Mouse (Mus musculus) spleen, adult 12 weeks (tissue): ENCODE measurements around the gene Sema5b.
"Not testable (repeated sequence)": the region's sequence is repeated elsewhere in the genome, so short reads cannot be mapped to it uniquely, and the experiment has no call there.

Source experiments
- DNase-seq: peaks from one replicate; pipeline ENCODE4 v3.0.0; 2022; ENCODE audit warnings: low spot score

The Sema5b gene

DNA sequence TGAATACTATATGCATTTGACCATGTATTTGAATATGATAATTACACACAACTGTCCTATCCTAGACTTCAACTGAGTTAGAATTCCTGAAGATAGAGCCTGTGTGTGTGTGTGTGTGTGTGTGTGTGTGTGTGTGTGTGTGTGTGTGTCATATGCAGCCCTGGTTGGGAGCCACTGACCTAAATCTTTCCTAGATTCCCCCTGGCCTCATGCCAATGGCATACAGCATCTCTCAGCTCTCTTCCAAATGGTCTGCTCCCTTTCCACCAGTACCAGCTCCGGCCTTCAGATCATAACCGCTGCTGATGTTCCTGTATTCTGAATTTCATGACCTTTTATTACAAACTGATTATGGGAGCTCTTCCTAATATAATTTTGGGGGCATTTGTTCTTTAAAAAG, 8.4 kb downstream of the Sema5b start:
- DNase-seq: no peak

DNA sequence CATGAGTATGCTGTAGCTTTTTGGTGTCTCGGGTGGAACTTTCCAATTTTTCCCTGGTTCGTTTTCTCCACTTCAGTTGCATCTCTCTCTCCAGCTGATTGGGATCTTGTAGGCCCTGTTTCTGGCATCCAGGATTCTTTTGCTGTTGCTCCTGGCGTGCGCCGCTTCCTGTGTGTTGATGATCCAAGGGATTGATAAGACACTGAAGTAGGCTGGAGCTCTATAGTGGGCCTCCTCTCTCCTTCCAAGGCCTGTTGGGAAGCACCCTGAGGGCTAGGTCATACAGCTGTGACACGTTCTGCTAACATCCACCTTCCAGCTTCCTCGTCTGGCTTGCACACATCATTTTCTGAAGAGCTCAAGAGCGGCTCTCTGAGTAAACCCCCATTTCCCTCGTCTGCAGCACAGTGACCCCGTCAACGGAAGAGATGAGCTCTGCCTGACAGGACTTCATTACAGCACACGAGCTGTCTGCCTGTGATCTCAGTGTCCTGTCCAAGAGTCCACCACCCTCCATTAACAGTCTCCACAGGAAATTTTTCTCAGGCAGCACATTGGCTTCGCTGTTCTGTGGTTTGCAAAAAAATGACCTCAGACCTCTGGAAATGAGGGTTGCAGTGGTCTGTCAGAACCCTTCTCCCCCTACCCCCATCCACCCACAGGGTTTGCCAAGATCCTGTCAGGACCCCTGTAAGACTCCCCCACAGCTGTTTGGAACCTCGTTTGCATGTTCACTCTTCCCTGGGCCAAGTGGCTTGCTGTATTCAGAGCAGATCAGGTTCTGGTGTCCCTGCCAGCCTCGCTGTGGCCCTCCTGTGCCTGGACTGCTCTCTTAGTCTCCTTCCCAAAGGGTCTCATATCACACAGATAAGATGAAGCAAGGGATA, 14.9 kb downstream of the Sema5b start:
- no peak for DNase-seq

DNA sequence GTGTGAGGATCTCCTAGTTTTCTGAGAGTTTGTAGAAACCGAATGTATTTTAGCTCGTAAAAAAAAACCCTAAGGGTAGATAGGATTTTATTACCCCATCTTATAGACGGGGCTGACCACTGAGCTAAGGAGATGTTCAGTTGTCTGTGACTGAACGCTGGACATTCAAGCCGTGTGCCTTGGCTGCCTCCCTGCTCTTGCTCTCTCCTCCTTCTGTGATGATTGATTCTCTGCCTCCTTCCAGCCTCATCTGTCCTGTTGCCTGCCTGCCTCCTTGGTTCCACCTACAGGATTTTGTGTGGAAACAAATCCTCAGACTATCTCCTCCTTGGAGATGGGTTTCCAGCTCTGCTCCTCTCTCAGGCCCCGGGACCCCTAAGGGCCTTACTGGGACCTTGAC, 16.1 kb downstream of the Sema5b start:
- DNase-seq: no peak

DNA sequence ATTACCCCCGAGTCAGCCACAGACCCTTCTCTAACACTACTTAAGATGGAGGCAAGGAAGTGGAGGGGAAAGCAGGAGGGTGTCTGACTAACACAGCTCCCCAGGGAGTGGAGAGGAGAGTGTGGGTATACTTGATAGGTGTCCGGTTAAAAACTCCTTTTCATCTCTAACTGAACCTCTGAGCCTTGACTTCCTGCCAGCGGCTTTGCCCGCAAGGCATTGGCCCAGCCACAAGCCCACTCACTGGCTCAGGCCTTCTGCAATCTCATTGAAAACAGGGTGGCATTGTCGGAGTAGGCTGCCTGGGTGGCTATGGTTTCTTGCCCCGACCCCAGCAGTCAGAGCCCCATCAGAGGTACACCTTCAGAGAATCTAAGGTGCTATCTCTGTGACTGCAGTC, 20.6 kb downstream of the Sema5b start:
- DNase-seq: no peak

DNA sequence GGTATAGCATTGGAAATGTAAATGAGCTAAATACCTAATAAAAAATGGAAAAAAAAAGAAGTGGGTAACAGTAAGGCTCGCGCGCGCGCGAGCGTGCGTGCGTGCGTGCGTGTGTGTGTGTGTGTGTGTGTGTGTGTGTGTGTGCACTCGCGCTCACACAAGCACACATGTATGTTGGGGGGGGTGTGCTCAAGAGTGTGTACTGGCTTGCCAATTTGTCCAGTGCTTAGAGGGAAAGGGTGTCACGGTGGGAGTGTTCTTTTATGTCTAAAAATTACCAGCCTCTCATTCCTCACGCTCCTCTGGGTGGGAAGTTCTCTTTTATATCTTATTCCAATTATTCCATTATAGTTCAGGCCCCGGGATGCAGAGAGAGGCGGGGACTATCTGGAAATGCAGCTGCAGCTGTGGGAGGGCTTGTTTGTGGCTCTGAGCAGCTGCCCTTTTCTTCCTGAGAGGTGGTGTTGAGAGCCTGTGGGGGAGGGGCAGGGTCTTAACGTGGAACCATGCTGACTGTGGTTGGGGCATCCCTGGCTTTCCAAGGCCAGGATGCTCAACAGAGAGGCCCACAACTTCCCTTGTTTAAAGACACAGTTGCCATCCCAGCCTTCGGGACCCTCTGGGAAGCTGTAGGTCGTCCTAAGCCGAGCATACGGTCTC, 23.4 kb downstream of the Sema5b start:
- DNase-seq: no peak

DNA sequence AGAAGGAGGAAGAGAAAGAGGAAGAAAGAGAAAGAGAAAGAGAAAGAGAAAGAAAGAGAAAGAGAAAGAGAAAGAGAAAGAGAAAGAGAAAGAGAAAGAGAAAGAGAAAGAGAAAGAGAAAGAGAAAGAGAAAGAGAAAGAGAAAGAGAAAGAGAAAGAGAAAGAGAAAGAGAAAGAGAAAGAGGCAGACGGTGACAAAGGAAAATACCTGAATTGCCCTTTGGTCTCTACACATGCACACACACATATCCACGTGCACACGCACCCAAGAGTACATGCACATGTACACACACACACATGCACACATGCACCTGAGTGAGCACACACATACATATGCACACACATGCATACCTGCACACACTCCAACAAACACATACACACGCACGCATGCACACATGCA, 24.7 kb downstream of the Sema5b start:
- not testable (repeated sequence) for DNase-seq

DNA sequence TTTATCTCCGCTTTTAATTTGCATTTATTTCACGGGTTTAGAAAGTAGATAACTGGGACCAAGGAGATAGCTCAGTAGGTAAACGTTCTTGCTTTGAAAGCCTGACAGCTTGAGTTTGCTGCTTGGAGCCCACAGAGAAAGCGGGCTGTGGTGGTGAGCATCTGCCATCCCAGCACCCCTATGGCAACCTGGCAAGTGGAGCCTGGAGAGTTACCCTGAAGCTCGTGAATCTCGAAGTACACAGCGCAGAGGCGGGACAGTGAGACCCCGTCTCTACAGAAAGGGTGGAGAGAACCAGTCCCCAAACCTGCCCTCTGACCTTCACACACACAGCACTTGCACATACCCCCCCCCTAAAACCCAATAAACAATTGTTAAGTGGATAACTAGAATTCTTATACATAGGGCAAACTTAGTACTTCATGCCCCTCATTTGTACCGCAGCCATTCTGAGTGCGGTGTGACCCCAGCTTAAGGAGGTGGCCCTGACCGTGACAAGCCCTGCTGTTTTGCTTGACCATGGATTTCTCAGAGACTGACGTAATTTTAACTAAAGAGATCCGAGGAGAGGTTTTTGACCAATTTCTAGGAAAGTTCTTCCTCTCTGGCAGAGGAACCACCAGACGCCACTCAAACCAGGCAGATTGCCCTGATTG, 27.4 kb downstream of the Sema5b start:
- no peak for DNase-seq

DNA sequence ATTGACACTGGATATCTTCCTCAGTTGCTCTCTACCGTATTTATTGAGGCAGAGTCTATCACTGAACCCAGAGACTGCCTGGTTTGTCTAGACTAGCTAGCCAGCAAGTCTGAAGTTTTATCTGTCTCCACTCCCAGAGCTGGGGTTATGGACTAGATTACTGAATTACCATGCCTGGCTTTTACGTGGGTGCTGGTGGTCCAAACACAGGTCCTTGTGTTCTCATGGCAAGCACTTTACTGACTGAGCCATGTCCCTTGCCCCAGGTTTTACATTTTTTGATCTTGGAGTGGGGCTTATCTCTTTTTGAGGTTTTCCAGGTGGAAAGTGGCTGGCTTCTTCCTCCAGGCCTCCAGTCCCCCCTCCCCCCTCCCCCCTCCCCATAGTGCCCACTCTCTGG, 28.4 kb downstream of the Sema5b start:
- no peak for DNase-seq

DNA sequence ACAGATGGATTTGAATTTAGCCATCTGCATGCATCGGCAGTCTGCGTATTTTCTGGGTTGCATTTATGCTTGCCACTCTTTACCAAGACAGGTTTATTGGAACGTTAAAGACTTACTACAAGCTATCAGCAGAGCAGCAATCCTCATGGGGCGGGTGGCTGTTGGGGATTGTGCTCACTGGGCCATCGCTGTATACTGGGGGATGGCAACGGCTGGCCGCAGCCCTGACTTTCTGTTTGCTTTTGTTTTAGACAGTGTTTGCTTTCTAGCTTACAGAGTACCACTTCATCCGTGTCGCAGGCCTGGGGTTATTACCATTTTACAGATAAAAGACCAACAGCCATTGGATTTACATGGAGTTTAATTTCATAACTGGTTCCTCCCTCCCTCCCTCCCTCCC, 28.8 kb downstream of the Sema5b start:
- no peak for DNase-seq

DNA sequence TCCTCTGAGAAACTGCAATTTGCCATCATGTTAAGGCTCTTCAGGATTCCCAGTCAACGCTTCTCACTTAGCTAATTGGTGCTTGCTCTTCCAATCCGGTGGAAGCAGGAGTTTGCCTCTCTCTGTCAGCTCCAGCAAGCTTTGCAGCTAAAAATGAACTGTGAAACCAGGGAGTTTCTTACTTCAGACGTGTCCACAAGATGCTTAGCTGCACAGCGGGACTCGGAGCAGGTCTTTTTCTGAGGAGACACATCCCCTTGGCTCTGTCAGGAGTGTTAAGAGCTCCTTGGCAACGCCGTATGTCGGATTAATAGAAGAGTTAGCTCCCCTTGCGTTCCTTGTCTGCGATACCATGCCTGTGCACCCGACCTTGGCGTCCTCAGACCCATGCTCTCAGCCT, 29.7 kb downstream of the Sema5b start:
- no peak for DNase-seq

DNA sequence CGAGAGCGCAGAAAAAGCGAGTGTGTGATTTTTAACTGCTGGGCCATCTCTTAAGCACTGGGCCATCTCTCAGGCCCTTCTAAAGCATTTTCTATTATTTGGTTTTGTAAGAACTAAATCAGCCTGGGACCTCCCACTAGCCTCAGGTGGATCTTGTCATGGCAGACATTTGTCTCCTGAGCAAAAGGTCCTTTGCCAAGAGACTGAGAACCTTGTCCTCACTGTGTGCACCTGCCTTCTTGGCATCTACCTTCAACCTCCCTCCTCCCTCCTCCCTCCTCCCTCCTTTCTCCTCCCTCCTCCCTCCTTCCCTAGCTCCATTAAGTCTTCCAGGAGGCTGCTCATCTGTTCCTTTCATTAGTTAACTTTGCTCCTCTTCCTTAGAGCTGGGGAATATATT, 32.6 kb downstream of the Sema5b start:
- no peak for DNase-seq

DNA sequence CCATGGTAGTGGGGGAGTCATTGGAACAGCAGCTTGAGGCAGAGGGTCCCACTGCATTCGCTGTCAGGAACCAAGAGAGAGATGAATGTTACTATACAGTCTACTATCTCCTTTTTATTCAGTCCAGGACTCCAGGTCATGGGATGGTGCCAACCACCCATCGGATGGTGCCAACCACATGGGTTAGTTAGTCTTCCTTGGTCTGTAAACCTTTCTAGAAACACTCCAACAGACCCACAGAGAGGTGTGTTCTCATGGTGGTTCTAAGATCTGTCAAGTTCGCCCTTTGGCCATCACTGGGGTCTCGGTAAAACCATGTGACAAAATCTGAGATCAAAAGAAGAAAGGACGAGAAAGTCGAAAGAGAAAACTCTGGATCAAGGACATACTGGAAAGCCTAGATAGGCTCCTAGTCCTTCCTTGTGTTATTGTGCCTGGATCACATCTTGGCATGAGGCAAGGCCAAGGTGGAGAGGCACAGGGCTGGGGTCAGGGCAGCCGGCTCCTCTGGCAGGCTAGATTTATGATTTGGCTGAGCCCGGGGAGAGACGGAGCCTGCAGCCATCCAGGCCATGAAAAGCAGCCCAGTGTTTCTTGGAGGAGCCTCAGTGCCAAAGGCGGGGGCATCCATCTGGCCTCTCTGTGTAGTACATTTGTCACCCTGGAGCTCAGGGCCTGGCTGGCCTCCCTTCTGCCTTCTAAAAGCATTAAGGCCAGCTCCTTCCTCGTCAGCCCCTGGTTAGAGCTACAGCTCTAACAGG, 36.4 kb downstream of the Sema5b start:
- no peak for DNase-seq

DNA sequence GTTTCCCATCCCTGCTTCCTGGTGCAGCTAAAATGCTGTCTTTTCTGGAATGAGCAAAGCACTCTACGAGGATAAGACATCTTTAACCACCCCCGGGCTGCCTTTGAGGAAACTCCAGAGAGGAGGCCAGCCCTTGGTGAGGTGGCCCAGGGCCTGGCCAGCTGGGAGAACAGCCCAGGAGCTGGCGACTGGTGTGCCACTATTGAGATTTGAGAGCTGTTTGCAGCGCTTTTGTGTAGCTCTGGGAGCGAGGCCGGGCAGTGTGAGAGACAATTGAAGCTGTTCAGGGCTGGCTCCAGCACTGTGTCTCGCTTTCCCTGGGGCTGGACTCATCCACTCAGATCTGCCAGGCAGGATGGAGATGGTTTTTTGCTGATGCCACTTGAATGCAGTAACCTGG, 40.4 kb downstream of the Sema5b start:
- no peak for DNase-seq

DNA sequence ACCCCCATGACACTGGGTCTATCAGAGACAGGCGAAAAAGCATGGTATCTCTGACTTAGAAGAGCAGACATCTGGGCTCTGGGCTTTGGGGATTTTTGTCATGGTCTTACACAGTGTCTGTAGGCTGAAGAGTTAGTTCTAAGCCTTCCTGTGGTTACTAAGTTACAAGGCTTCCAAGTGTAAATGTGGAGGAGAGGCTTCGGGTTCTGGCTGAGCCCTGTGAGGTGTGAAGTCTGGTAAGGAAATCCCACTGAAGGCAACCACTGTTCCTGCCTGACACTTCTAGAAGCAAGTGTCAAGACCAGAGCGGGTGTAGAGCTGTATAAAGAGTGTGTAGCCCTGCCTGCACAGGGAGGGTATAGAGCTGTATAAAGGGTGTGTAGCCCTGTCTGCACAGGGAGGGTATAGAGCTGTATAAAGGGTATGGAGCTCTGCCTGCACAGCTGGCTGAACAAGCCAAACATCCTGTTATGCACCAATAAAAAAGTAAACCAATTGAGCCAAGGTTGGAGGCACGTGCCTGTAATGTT, 42.7 kb downstream of the Sema5b start:
- no peak for DNase-seq

DNA sequence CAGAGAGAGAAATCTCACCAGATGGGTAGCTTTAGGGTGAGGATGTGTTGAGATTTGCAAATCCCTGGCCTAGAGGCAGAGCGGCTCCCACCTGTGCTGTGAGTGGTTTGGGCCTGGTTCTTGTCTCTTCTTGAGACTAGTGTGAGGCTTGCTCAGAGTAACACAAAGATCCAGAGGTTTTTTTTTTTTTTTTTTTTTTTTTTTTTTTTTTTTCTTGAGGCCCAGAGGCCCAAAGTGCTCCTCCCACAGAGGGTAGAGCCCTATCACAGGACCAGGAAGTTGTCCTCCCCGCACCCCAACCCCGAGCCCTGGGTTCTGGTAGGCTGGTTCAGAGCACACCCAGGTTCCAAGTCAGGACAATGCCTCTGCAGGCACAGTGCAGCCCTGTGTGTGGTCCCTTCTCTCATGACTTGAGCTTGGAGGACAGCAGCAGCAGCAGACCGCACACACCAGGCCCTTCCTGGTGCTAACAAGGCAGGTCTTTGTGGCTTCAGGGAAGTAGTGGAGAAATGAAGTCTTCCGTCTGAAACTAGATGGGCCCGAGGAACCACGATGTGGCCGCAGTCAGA, 44.3 kb downstream of the Sema5b start:
- DNase-seq: no peak

DNA sequence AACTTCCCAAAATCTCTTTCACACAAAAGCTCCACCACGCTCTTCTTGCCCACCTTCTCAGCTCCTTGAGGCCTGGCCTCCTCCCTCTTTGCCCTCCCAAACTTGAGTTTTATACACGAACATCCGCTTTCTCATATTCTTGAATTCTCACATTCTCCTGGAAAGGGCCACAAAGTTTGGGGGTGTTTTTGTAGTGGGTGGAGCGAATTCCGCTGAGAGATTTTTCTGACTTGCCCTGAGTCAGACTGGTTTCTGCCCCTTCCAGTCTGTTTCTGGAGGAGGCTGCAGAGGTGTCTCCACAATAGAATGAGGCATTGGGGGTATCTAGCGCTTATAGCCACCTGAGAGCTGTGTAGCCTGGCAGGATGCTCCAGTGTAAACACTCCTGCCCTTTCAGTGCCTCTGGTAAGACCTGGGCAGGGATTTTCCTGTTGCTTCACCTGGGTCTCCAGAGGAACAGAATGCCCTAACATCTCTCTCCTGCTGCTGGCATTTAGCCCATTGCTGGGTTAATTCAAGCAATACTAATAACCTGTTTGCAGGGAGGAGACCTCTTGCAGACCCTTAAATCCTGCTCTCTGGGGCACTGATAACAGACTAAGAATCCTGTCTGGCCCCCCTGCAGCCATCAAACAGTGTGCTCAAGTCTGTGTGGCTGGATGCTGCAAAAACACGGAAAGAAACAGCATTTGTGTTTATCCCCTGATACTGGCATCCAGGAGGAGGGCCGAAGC, 46.3 kb downstream of the Sema5b start:
- no peak for DNase-seq

DNA sequence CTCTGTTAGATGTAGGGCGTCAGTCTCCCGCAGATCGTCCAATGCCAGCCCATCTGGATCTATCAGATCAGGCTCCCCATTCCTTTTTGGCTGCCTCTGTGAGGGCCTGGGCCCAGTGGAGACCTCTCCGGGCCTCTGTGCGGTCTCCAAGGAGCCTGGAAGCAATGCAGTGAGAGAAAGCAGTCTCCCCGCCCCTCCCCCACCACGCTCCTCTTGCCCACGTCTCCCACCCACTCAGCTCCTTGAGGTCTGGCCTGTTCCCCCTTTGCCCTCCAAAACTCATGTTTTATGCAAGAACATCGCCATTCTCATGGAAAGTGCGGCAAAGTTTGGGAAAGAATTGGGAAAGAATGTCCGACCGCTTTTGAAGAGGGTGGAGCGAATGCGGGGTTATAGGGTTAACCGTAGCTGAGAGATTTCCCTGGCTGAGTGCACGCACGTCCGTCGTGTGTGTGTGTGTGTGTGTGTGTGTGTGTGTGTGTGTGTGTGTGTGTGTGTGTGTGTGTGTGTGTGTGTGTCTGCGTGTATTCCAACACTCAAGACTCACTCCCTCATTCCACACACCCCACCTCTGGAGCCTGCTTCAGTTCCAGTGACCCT, 47.0 kb downstream of the Sema5b start:
- DNase-seq: no peak

DNA sequence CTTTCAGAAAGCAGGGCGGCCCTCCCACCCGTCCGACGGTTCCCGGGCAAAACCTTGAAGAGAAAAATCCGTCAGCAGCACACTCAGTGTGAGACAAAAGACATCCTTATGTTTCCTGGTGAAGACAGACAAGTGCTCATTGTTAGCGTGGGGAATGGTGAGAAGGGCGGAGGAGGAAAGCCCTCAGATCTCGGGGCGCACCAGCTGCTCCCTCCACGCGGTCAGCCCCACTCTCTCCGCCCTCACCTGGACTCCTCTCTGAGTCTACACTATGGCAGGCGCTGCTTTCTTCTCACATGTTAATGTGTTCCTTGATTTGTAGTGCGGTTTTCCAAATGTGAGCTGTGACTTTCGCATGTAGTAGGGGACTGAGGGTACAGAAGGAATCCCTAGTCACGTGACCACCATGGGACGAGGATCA, 47.8 kb downstream of the Sema5b start:
- no peak for DNase-seq

DNA sequence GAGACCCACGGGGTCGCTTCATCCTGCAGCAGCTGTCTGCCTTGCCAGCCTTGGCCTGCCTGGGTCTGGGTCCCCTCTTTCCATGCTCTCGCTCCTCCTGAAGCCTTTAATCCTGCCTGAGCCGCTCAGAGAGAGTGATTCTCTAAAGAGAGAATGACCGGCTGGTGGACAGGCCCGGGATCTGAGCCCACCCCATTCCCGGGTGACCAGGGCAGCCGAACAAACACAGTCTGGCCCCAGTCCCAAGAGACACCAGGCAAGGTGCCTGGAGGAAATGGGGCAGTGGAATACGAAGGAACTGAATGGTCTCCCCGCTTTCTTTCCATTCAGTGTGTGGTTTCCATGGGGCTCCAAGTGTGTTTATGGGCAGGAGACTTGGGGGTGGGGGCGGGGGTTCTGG, 50.8 kb downstream of the Sema5b start:
- DNase-seq: no peak

DNA sequence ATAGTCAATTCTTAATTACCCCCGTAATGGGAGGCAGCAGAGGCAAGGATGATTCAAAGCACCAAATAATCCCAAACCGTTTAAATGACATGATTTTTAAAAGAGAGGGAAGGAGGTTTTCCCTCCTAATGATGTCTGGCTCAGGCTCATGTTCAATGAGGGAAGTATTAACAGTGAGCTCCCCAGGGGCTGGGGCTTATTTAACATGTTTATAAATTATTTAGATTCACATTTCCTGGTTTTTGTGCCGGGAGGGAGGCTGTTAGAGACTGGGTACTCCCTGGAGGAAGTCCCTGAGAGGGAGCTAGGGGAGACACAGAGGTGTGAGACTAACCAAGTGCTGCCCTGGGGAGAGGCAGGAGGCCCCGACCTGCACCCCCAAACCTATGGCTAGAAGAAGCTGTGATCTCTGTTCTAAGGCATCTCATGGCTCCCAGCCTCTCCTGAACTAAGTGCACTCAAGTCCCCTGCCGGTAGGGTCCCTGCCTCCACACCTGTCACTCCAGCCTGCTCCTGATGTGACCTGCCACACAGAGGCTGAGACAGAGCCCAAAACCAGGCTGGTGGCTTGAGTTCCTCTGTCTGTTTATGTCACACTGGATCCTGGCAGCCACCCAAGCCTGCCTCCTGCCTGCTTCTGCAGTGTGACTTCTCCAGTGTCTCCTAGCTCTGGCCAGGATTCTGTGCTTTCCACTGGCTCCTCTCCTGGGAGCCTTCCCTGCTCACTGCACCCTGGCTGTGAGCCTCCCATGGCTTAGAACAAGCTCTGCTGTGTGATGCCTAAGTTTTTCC, 51.5 kb downstream of the Sema5b start:
- DNase-seq: no peak
